Mouse (Mus musculus): ENCODE results near the gene Edil3. TPM values are rescaled to one million over a fixed set of nuclear protein-coding genes. Genes with fewer than 3 reads are reported as not detected.

The Edil3 gene
- total RNA-seq, 4 experiments from 2014 or later = 94.9 to 107 (median 100) TPM

DNA sequence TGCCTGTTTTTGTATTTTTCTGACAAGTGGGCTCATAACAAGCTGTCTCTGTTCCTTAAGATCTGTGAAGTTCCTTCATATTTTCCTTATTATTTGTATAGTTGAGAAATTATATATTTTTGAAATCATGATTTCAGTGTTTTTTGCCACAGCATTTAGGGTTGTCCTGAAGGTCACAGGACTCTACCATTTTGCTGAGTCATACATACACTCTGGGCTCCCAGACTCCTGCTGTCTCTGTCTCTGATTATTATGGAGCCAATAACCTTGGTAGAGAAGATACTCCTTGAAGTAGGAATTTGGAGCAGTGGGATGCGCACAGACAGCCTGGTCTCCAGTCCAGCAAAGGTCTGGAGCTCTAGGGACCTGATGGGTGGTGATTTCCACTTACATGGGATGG, 416.8 kb downstream of the Edil3 start:
- no peak for DNase-seq (ENCODE audit: low spot score in 2 of 2)

DNA sequence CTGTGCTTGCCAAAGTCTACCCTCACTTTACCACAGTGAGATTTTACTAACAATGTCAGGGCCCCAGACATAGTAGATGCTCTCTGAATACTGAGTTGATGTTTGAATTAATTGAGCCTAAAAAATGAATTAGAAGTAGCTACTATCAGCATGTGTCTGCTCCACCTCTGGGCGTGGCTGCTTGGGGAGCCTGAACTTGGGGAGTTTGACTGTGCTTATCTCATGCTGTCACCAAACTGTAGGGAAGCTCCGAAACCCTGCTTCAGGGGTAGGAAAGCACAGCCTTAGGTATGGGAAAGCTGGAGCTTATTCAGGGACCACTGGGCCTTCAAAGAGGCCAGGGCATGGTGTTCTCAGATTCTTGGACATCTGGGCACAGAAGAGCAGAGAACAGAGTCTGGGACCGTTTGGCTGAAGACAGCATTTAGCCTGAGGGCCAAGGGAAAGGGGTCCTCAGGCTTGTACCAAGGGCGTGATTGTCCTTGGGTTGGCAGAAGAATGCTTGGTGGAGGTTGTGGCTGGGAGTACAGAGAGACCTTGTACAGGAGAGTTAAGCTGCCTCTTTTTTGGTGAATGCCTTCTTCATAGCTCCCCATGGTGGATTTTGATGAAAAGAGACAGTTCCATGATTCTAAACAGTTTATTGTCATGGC, 432.8 kb downstream of the Edil3 start:
- DNase-seq (ENCODE audit: low spot score in 2 of 2) = no peak

DNA sequence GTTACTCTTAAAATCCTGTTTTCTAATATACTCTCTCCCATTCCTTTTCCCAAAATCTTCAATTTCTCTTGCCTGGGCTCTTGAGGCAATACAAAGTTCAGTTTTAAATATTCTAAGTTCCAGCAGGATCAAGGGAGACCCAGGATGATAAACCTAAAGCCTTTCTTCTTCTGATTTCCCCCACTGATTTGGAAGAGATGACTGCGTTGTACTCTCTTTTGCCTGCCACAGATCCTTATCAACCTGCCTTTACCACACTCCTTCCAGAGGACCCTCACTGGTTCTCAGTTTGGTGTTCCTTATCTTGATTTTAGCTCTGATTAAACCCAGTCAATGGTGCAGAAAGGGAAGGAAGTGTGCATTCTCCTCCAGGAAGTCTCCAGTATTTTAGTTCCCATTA, 435.6 kb downstream of the Edil3 start:
- no peak for DNase-seq (ENCODE audit: low spot score in 2 of 2)

DNA sequence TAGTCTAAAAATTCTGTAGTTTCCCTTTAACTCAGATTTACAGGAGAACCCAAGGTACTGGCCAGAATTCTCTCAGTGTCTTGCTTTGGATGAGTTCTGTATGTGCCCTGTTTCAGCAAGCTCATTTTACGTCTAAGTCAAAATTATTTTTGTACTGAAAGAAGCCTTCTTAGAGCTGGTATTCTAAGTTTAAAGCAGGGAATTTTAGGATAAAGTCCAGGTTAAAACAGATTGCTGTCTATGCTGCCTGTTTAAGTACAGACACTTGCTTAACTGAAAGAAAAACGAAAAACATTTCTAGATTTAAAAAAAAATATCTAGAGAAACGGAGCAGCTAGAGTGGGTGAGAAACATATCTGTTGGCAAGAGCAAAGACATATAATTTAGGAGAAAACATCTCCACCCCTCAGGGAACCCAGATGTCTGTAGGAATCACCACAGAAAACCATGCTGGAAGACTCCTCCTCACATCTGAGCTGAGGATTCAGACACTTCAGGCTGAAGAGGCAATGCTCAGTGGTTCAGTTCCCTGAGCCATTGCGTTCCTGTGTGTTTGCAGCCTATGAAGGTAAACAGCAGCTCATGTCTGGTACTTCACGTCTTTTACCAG, 465.5 kb downstream of the Edil3 start:
- DNase-seq (ENCODE audit: low spot score in 2 of 2) = peak in 1 of 2 experiments; percentile 45

DNA sequence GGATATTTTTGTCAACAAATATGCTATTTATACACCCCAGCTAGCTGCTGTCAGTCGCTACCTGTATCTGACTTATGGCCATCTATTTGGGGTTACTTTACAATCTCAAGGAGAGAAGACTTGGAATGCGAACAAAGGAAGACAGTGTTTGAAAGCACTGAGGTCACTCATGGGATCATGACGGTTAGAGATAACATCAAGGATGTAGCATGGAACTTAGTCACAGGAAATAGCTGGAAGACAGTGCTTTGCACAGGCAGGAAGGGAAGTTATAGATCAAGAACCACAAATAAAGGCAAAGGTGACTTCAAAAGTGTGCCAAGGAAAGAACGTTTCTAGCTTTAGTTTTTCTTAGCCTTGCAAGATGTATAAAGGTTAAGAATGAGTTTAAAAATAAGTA, 466.9 kb downstream of the Edil3 start:
- no peak for DNase-seq (ENCODE audit: low spot score in 2 of 2)

DNA sequence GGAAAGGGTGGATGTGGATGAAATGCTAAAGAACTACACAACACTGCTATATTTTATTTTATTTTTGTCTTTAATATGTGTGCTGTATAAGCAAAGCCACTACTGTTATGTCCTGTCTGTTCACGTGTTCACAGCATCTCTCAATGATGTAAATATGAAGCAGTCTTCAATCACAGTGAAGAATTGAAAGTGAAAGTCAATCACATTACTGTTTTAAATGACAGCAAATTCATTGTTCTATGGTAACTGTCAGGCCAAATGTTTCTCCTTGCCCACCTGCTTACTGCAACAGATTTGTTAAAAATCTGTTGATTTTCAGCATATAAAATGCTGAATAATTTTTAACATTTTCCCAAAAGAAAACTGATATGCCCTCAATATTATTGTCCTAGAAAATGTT, 499.9 kb downstream of the Edil3 start:
- DNase-seq (ENCODE audit: low spot score in 2 of 2) = no peak

DNA sequence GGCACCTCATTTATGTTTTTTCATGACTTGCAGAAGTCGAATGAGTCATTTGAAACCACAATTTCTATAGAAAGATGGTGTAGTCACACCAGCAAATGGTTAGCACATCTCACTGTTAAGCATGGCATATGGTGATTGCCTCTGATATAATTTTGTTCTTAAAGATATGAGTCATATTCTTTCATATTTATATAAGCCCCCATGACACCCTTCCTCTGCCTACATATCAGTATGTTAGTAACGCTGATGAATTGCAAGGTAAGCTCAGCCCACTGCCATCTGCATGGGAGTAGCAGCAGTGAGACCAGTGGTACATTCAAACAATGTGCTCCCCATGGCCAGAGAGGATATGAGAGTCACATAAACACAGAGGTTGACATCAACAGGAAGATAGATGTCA, 503.0 kb downstream of the Edil3 start:
- peak in 1 of 2 experiments; percentile 81 for DNase-seq (ENCODE audit: low spot score in 2 of 2)

DNA sequence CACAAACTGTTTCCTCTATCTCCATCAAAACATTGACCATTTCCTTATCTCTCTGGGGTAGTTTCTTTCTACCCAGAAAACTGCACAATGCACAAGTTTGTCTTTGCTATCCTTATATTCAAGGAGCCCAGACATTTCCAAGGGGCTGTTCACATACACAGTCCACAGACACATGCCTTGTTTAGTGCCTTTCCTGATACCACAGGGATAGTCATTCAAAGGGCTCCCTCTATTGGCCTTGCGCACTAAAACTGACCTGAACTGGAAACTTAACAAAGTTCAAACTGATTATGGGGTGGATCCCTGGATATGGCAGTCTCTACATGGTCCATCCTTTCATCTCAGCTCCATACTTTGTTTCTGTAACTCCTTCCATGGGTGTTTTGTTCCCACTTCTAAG, 513.2 kb downstream of the Edil3 start:
- no peak for DNase-seq (ENCODE audit: low spot score in 2 of 2)

DNA sequence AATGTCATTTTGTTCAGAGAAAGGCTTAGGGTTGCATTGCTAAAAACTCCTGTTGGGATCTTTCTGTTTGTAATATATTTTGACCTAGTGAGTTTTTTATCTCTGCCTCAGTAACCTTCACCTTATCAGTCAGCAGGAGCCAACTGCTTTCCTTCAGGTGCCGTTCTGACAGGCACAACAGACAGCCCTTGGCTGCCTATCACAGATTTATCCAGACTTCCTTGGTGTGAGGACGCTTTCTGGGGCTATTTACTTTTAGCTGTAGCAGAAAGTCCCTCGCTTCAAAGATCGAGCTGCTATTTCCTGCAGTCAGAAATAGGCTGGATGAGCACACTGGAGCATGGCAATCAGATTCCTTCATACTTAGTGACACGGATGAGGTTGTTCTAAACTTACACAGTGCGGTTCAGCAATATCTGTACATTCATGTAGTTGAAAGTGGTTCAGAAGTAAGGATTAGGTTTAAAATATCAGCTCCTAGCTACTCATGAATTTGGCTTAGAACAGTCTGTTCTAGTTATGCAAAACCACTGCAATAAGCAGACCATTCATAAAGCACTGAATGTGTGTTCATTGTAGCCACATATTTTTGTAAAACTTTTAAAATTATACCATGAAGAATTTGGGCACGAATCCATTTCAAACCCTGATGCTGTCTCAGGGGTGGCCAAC, 514.8 kb downstream of the Edil3 start:
- no peak for DNase-seq (ENCODE audit: low spot score in 2 of 2)

DNA sequence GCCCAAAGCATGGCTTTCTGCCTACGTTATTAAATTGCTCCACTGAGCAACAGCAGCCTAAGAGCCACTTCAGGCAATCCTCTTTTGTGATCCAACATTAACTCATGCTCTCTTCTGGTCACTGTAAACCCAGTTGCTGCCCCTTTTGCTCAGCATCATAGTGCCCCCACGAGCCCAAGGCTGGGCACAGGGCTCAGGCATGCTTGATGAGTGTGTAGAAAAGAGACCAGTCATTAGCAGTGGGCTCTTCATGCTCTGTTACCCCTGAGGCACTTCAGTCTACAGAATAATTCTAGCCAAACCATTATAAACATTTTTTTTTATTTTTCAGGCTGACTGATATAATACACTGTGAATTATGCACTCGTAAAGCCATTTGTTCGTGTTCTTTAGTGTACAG, 517.8 kb downstream of the Edil3 start:
- DNase-seq (ENCODE audit: low spot score in 2 of 2) = no peak

DNA sequence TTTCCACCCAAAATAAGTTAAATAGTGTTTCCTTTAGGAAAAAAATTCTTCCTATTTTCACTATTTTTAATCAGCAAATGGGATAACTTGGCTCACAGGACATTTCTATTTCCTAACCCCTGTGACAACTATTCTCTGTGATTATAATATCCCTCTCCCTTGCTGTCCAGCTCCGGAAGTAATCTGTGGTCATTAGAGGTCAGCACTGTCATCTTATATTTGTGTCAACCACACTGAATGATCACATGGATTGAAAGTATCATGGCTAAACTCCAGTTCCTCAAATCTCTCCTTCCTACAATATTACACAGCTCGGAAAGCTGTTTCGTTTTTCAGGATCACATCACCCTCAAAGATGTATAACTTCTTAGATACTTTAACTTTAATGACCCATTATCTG, 518.5 kb downstream of the Edil3 start:
- no peak for DNase-seq (ENCODE audit: low spot score in 2 of 2)

DNA sequence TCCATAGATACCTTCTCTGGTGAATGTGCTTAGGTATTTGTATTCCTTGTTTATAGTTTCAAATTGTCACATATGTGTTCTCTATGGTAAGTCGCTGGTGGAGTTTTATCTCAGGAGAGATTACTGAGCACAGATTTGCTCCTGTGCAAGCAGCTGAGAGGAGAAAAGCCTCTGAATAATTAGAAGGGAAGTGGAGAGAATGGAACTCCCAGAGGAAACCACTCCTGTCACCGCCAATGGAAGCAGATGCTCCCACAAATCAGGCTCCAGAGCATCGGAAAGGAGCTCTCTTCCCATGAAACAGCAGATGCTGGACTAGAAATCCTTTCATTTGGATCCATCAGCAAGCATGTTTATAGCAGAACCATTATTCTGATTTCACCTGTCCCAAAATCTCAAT, 534.0 kb downstream of the Edil3 start:
- DNase-seq (ENCODE audit: low spot score in 2 of 2) = no peak

DNA sequence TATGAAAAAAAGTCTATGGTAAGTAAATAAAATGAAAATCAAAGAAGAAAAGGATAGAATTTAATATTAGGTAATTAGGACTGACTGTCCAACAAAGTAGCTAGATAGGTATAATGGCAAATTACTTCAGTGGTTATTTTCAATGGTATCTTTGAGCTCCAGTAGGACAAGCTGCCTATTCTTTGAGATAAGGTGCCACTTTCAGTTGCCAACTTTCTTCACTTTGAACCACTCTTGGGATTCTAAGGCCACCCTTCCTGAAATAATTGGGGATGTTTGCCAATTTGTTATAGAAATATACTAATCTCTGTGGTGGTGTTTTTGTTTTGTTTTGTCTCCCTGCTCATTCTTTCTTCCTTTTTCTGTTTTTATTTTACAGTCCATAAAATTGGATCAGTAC, 537.1 kb downstream of the Edil3 start:
- DNase-seq (ENCODE audit: low spot score in 2 of 2) = no peak

DNA sequence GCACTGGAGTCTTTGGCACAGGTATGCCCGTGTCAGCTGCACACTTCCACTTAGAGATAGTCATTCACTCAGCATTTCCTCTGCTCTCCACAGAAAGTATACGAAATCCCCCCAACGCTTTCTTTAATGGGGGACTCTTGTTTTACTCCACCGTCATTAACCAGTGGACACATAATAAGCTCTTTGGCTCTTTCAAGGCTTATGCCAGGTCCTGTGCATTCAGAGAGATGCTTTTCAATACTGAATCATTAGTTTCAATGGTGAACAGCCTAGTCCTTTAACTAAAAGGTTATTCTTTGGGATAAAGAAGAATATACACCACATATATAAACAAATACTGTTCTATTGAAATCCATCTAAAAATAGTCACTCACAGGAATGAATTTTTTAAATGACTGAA, 541.0 kb downstream of the Edil3 start:
- no peak for DNase-seq (ENCODE audit: low spot score in 2 of 2)

DNA sequence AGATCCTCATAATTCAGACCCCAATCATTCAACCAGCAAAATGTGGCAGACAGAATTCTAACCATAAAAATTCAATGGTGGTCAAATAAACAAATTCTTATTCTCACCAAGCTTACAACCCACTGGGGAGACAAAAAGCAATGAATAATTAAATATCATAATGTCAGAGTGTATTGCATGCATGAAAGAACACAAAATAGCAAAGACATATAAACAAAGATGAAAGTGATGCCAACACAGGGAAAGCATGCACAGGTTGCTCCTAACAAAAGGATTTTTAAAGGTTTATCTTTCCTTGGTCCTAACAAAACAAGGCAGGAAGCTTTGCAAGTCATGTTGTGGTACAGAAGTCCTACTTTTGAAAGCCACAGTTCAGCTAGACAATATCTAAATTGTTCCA, 550.0 kb downstream of the Edil3 start:
- DNase-seq (ENCODE audit: low spot score in 2 of 2) = no peak

DNA sequence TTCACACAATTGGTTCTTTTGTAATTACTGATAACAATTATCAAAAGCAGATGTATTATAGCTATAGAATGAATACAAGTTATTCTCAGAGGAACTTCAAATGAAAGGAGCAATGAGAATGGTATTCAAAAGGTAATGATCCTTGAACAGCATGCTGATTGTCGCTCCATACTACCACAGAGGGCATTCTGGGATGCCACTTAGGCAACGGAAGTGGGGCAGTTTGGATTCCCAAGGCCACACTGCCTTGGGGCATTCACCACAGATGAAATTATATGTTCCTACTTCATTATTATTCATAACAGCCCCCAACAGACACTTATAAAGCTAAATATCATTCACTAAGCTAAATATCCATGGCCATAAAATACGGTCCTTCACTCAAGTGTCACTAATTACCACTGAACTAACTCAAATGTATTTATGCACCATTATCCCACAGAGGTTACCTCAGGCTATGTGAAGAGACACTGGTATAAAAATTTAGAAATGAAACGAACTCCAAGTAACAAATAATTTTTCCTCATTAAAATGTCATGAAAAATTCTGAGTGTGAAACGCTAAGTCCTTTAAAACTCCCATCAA, 550.5 kb downstream of the Edil3 start:
- no peak for DNase-seq (ENCODE audit: low spot score in 2 of 2)
